Mouse (Mus musculus): ENCODE data around the gene Gm20822.
"Not testable (repeated sequence)": the region's sequence is repeated elsewhere in the genome, so short reads cannot be mapped to it uniquely, and the experiment has no call there.

Gm20822 gene

DNA sequence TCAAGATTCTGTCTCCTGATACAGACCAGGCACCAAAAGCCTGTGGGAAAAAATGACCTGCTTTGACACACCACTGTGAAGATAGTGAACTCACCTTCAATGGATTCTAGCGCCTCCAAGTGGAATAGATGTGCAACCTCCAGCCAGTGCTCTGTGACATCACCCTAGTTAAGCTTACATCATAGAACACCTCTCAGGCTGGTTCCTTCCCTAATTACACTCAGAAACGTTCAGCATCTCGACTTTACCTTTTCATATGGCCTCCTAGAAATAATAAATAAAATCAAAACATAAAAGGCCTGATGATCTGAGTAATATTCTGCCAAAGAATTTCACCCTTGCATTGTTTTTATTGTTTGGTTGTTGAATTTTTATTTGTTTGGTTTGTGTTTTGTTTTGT lies at the start of gene Gm20822:
Gene Gm20822 (minus strand): TSS at position 101 of the 400 bp plus-strand sequence.
- DNase-seq = not testable (repeated sequence)
